Mouse (Mus musculus): ENCODE measurements around the gene Tnfrsf21. TPM values are rescaled to one million over a fixed set of nuclear protein-coding genes. Genes with fewer than 3 reads are reported as not detected.

The Tnfrsf21 gene
- polyA plus RNA-seq, 1 experiment from 2014 or later: 36.9 TPM

- H3K4me2 ChIP-seq (replicated peaks; ENCODE audit: low read depth): no peak overlapping the region
- H3K27ac ChIP-seq (replicated peaks): no peak overlapping the region
- H3K4me3 ChIP-seq (ENCODE audit: low read depth, low read length): no peak overlapping the region
- DNase-seq (ENCODE audit: low spot score) (peak; percentile 62), ATAC-seq (ENCODE audit: low FRiP score, low TSS enrichment) (peak; percentile 83)
- no peaks in the 10 kb centered on the region for H3K4me1 ChIP-seq (replicated peaks; ENCODE audit: control insufficient read depth, insufficient read depth)
- H3K9ac ChIP-seq (ENCODE audit: low read length): no peak overlapping the region
- WGBS: 57% methylated on average over 3 of the region's 3 CpGs
- H3K36me3 ChIP-seq (ENCODE audit: control insufficient read depth, insufficient read depth, low read length): no peaks in the 10 kb centered on the region
- TF ChIP-seq CTCF (IDR thresholded peaks at IDR 0.05; ENCODE audit: low read depth): no peak
- TF ChIP-seq EP300 (optimal IDR thresholded peaks at IDR 0.05): no peak
- H3K27me3 ChIP-seq (ENCODE audit: control insufficient read depth, insufficient read depth, low read length): no peaks in the 10 kb centered on the region
- no peaks in the 10 kb centered on the region for H3K9me3 ChIP-seq (ENCODE audit: control insufficient read depth, low read length)
These were observed 34.5 kb upstream of the Tnfrsf21 start for GRCm38 (mm10) chr17:42981806-42982205.

- TF ChIP-seq CTCF (IDR thresholded peaks at IDR 0.05; ENCODE audit: low read depth) (no peak), EP300 (optimal IDR thresholded peaks at IDR 0.05) (no peak)
- H3K9ac ChIP-seq (ENCODE audit: low read length): no peak overlapping the region
- no peaks in the 10 kb centered on the region for H3K4me1 ChIP-seq (replicated peaks; ENCODE audit: control insufficient read depth, insufficient read depth)
- ATAC-seq (ENCODE audit: low FRiP score, low TSS enrichment) (no peak), DNase-seq (ENCODE audit: low spot score) (no peak)
- H3K36me3 ChIP-seq (ENCODE audit: control insufficient read depth, insufficient read depth, low read length): no peaks in the 10 kb centered on the region
- H3K4me2 ChIP-seq (replicated peaks; ENCODE audit: low read depth): no peak overlapping the region
- no peak overlapping the region for H3K4me3 ChIP-seq (ENCODE audit: low read depth, low read length)
- 60% methylated on average over 4 of the region's 4 CpGs for WGBS
- no peak overlapping the region for H3K27ac ChIP-seq (replicated peaks)
- no peaks in the 10 kb centered on the region for H3K27me3 ChIP-seq (ENCODE audit: control insufficient read depth, insufficient read depth, low read length)
- no peaks in the 10 kb centered on the region for H3K9me3 ChIP-seq (ENCODE audit: control insufficient read depth, low read length)
These were observed 33.8 kb upstream of the Tnfrsf21 start for GRCm38 (mm10) chr17:42982568-42982967.

GRCm38 (mm10) chr17:42985837-42986589, 30.3 kb upstream of the Tnfrsf21 start:
- DNase-seq (ENCODE audit: low spot score) (peak; percentile 50), ATAC-seq (ENCODE audit: low FRiP score, low TSS enrichment) (peak; percentile 53; the same call in 1 of the 2 replicates)
- Histone ChIP-seq H3K4me2 (replicated peaks; ENCODE audit: low read depth) (no peak overlapping the region), H3K4me1 (replicated peaks; ENCODE audit: control insufficient read depth, insufficient read depth) (no peaks in the 10 kb centered on the region), H3K4me3 (ENCODE audit: low read depth, low read length) (no peak overlapping the region), H3K36me3 (ENCODE audit: control insufficient read depth, insufficient read depth, low read length) (no peaks in the 10 kb centered on the region), H3K9ac (ENCODE audit: low read length) (no peak overlapping the region), H3K27ac (replicated peaks) (no peak overlapping the region), H3K27me3 (ENCODE audit: control insufficient read depth, insufficient read depth, low read length) (no peaks in the 10 kb centered on the region), H3K9me3 (ENCODE audit: control insufficient read depth, low read length) (no peaks in the 10 kb centered on the region)
- TF ChIP-seq EP300 (optimal IDR thresholded peaks at IDR 0.05): no peak
- peak; percentile 62 for TF ChIP-seq CTCF (IDR thresholded peaks at IDR 0.05; ENCODE audit: low read depth)
- 32% methylated on average over 9 of the region's 9 CpGs for WGBS

GRCm38 (mm10) chr17:42987692-42988091, 28.7 kb upstream of the Tnfrsf21 start:
- H3K36me3 ChIP-seq (ENCODE audit: control insufficient read depth, insufficient read depth, low read length): no peaks in the 10 kb centered on the region
- peak; percentile 42 for DNase-seq (ENCODE audit: low spot score)
- H3K27ac ChIP-seq (replicated peaks): no peak overlapping the region
- 28% methylated on average over 4 of the region's 4 CpGs for WGBS
- no peaks in the 10 kb centered on the region for H3K4me1 ChIP-seq (replicated peaks; ENCODE audit: control insufficient read depth, insufficient read depth)
- no peak overlapping the region for H3K4me3 ChIP-seq (ENCODE audit: low read depth, low read length)
- TF ChIP-seq CTCF (IDR thresholded peaks at IDR 0.05; ENCODE audit: low read depth) (peak; percentile 71), EP300 (optimal IDR thresholded peaks at IDR 0.05) (no peak)
- ATAC-seq (ENCODE audit: low FRiP score, low TSS enrichment): no peak
- no peak overlapping the region for H3K4me2 ChIP-seq (replicated peaks; ENCODE audit: low read depth)
- H3K9me3 ChIP-seq (ENCODE audit: control insufficient read depth, low read length): no peaks in the 10 kb centered on the region
- no peak overlapping the region for H3K9ac ChIP-seq (ENCODE audit: low read length)
- no peaks in the 10 kb centered on the region for H3K27me3 ChIP-seq (ENCODE audit: control insufficient read depth, insufficient read depth, low read length)

GRCm38 (mm10) chr17:42989981-42990380, 26.4 kb upstream of the Tnfrsf21 start:
- Histone ChIP-seq H3K9ac (ENCODE audit: low read length) (no peak overlapping the region), H3K27ac (replicated peaks) (no peak overlapping the region), H3K4me2 (replicated peaks; ENCODE audit: low read depth) (no peak overlapping the region), H3K4me3 (ENCODE audit: low read depth, low read length) (no peak overlapping the region), H3K4me1 (replicated peaks; ENCODE audit: control insufficient read depth, insufficient read depth) (no peaks in the 10 kb centered on the region), H3K27me3 (ENCODE audit: control insufficient read depth, insufficient read depth, low read length) (no peaks in the 10 kb centered on the region), H3K9me3 (ENCODE audit: control insufficient read depth, low read length) (no peaks in the 10 kb centered on the region), H3K36me3 (ENCODE audit: control insufficient read depth, insufficient read depth, low read length) (no peaks in the 10 kb centered on the region)
- ATAC-seq (ENCODE audit: low FRiP score, low TSS enrichment): peak; percentile 38
- DNase-seq (ENCODE audit: low spot score): peak; percentile 37
- no peak for TF ChIP-seq EP300 (optimal IDR thresholded peaks at IDR 0.05)
- TF ChIP-seq CTCF (IDR thresholded peaks at IDR 0.05; ENCODE audit: low read depth): peak; percentile 66
- 72% methylated on average over 4 of the region's 4 CpGs for WGBS

DNA sequence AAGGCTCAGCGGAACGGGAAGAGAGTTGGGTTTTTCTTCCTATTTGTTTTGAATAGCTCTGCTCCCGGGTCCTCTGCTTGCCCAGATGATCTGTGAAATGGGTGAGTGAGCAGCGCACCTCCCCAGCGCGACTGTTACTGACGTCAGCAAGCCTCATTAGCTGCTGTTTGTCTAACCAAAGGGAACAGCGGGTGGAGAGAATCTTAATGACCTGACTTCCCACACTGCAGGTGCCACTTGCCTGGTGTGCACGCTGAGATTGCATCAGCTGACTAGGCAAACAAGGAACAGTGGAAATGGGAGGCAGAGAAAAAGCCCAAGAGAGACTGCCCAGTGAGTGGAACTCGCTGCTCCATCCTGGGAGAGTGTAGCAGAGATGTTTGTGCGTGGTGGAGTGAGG, 25.2 kb upstream of the Tnfrsf21 start:
- no peaks in the 10 kb centered on the region for H3K9me3 ChIP-seq (ENCODE audit: control insufficient read depth, low read length)
- DNase-seq (ENCODE audit: low spot score) (peak; percentile 46), ATAC-seq (ENCODE audit: low FRiP score, low TSS enrichment) (peak; percentile 64)
- 39% methylated on average over 11 of the region's 11 CpGs for WGBS
- no peak overlapping the region for H3K27ac ChIP-seq (replicated peaks)
- no peak overlapping the region for H3K4me3 ChIP-seq (ENCODE audit: low read depth, low read length)
- H3K4me2 ChIP-seq (replicated peaks; ENCODE audit: low read depth): no peak overlapping the region
- H3K36me3 ChIP-seq (ENCODE audit: control insufficient read depth, insufficient read depth, low read length): no peaks in the 10 kb centered on the region
- no peaks in the 10 kb centered on the region for H3K27me3 ChIP-seq (ENCODE audit: control insufficient read depth, insufficient read depth, low read length)
- TF ChIP-seq EP300 (optimal IDR thresholded peaks at IDR 0.05): no peak
- TF ChIP-seq CTCF (IDR thresholded peaks at IDR 0.05; ENCODE audit: low read depth): no peak
- H3K4me1 ChIP-seq (replicated peaks; ENCODE audit: control insufficient read depth, insufficient read depth): no peaks in the 10 kb centered on the region
- H3K9ac ChIP-seq (ENCODE audit: low read length): no peak overlapping the region

Data from stomach, postnatal 0 days (tissue).